Mouse (Mus musculus) heart, postnatal 0 days (tissue): ENCODE measurements at regions not wholly inside any gene's neighbourhood (a gene's known extent, or its start where the extent isn't known, plus 50 kb on each side); places are given as distances from the start of the nearest gene placed in this dataset.

ENCODE experiments used
- ATAC-seq: fragments of 200-750 bp; cut with Nextera tagmentation; 2 replicates; pipeline ENCODE4 v1.8.0; 2017; ENCODE audit warnings: low read depth, moderate number of reproducible peaks, moderate library complexity; ENCODE audit not compliant: insufficient read depth
- DNase-seq: peaks from one replicate; pipeline ENCODE4 v3.0.0-alpha.2; 2016; ENCODE audit warnings: low spot score
- H3K27ac ChIP-seq: fragments of 300-500 bp; sonication (generic); 2 replicates; pipeline ENCODE4 v1.5.1; 2014; ENCODE audit warnings: low read depth, mild to moderate bottlenecking
- H3K27me3 ChIP-seq: fragments of 300-500 bp; sonication (generic); 2 replicates; pipeline ENCODE4 v1.6.1; 2014; ENCODE audit warnings: low read length, mixed read lengths; ENCODE audit not compliant: control insufficient read depth, insufficient read depth
- H3K36me3 ChIP-seq: fragments of 300-500 bp; sonication (generic); replicated peaks from 2 replicates; pipeline ENCODE4 v1.6.1; 2014; ENCODE audit warnings: low read length, mixed read lengths; ENCODE audit not compliant: control insufficient read depth, insufficient read depth
- H3K4me1 ChIP-seq: fragments of 300-500 bp; sonication (generic); 2 replicates; pipeline ENCODE4 v1.6.1; 2014; ENCODE audit warnings: antibody characterized with exemption; ENCODE audit not compliant: control insufficient read depth, insufficient read depth
- H3K4me2 ChIP-seq: fragments of 300-500 bp; sonication (generic); 2 replicates; pipeline ENCODE4 v1.6.1; 2014; ENCODE audit warnings: low read depth, mild to moderate bottlenecking, low read length, moderate library complexity
- H3K4me3 ChIP-seq: fragments of 300-500 bp; sonication (generic); 2 replicates; pipeline ENCODE4 v1.5.1; 2014; ENCODE audit warnings: low read depth, low read length
- H3K9ac ChIP-seq: fragments of 300-500 bp; sonication (generic); replicated peaks from 2 replicates; pipeline ENCODE4 v1.6.1; 2014; ENCODE audit warnings: low read depth, low read length, mixed read lengths
- H3K9me3 ChIP-seq: fragments of 300-500 bp; sonication (generic); replicated peaks from 2 replicates; pipeline ENCODE4 v1.6.1; 2016; ENCODE audit warnings: low read length; ENCODE audit not compliant: control insufficient read depth
- CTCF ChIP-seq: IDR thresholded peaks from 2 replicates; pipeline ENCODE4 v1.5.1; 2016; ENCODE audit warnings: antibody characterized with exemption, control low read depth, low read depth
- EP300 ChIP-seq: IDR thresholded peaks from 2 replicates; pipeline ENCODE4 v1.6.1; 2016; ENCODE audit warnings: antibody characterized with exemption, low read depth
- WGBS: fragments of 180-500 bp; shearing (Covaris S2); extraction: QIAGEN DNeasy Blood & Tissue Kit; methylation state at CpG from one replicate; pipeline ENCODE4 v1.1.7; 2014; 5-methylcytosine and 5-hydroxymethylcytosine counted together

- no peaks in the 10 kb centered on the region for H3K36me3 ChIP-seq
- H3K27me3 ChIP-seq: no peaks in the 10 kb centered on the region
- WGBS: 79% methylated on average over 4 of the region's 4 CpGs
- H3K4me3 ChIP-seq: no peak overlapping the region
- no peak for ATAC-seq
- no peak overlapping the region for H3K9ac ChIP-seq
- H3K4me2 ChIP-seq: no peak overlapping the region
- no peak overlapping the region for H3K27ac ChIP-seq
- no peak for TF ChIP-seq EP300
- TF ChIP-seq CTCF: no peak
- no peaks in the 10 kb centered on the region for H3K9me3 ChIP-seq
- no peaks in the 10 kb centered on the region for H3K4me1 ChIP-seq
- DNase-seq: no peak
Observed at GRCm38 (mm10) chr6:49961166-49961565, 138.7 kb downstream of the Npy start.

GRCm38 (mm10) chr6:49965944-49966545 lies 143.5 kb downstream of the Npy start:
- ATAC-seq: no peak
- no peaks in the 10 kb centered on the region for H3K36me3 ChIP-seq

GRCm38 (mm10) chr6:49966555-49966954 lies 143.5 kb upstream of the Mpp6 start:
- Histone ChIP-seq H3K4me3 (no peak overlapping the region), H3K27me3 (no peaks in the 10 kb centered on the region; the same call in 1 of the 2 replicates), H3K27ac (no peak overlapping the region), H3K36me3 (no peaks in the 10 kb centered on the region), H3K4me2 (no peak overlapping the region), H3K4me1 (no peaks in the 10 kb centered on the region), H3K9me3 (no peaks in the 10 kb centered on the region), H3K9ac (no peak overlapping the region)
- DNase-seq (no peak), ATAC-seq (no peak)
- WGBS: 83% methylated on average over 3 of the region's 3 CpGs
- TF ChIP-seq EP300 (no peak), CTCF (no peak)

More at GRCm38 (mm10) chr6:49965944-49966545, 143.5 kb downstream of the Npy start:
- Histone ChIP-seq H3K27ac (no peak overlapping the region), H3K4me3 (no peak overlapping the region), H3K27me3 (no peaks in the 10 kb centered on the region; the same call in 1 of the 2 replicates), H3K9me3 (no peaks in the 10 kb centered on the region), H3K9ac (no peak overlapping the region), H3K4me2 (no peak overlapping the region), H3K4me1 (no peaks in the 10 kb centered on the region)
- TF ChIP-seq CTCF: no peak
- TF ChIP-seq EP300: no peak
- 77% methylated on average over 5 of the region's 5 CpGs for WGBS
- no peak for DNase-seq

DNA sequence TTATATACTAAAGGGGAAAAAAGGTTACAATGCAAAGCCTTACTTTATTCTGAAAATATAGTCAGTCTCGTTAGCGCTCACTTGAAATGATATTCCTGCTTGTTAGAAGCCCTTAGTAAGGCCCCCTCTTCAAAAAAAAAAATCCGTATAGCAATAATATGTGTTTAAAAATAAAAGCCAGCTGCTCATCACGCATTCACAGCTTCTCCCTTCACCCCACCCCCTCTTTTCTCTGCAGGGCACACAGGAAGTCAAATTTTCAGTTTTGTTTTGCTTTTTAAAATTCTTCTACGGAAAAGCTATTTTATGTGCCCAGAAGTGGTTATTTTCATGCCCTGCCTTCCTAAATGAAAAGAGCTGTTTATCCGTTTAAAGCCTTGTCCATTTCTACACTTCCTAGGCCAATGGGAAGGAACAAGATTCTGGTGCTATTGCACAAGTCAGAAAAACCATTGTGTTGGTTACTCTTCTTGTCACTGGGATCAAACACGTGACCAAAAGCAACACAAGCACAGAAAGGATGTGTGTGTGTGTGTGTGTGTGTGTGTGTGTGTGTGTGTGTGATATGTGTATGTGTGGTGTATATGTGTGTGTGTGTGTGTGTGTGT lies 136.7 kb upstream of the Mpp6 start:
- Histone ChIP-seq H3K4me1 (no peaks in the 10 kb centered on the region), H3K9me3 (no peaks in the 10 kb centered on the region), H3K36me3 (no peaks in the 10 kb centered on the region), H3K9ac (no peak overlapping the region), H3K27me3 (no peaks in the 10 kb centered on the region), H3K27ac (no peak overlapping the region), H3K4me3 (no peak overlapping the region), H3K4me2 (no peak overlapping the region)
- WGBS: 68% methylated on average over 7 of the region's 7 CpGs
- TF ChIP-seq CTCF (no peak), EP300 (no peak)
- DNase-seq: no peak
- ATAC-seq: no peak

DNA sequence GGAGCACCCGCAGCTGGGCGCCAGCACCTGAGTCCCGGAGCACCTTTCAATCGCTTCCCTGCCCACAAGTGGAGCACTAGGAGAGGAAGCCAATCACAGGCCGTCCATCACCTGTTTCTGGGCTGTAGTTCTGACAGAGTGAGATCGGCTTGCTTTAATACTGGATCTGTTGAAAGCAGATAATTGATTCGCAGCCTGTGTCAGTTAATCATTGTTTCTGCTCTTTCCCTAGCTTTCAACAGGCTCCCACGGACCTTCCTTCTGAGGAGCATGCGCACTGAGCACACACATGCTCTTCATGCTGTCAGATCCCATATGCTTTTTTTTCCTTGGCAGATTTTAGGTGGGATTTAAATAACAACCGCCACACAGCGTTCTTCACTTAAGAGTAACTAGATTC lies 132.3 kb upstream of the Mpp6 start:
- WGBS: 60% methylated on average over 11 of the region's 11 CpGs
- DNase-seq (no peak), ATAC-seq (no peak)
- H3K36me3 ChIP-seq: no peaks in the 10 kb centered on the region
- no peak overlapping the region for H3K4me2 ChIP-seq
- TF ChIP-seq EP300 (no peak), CTCF (no peak)
- no peaks in the 10 kb centered on the region; the same call in 1 of the 2 replicates for H3K27me3 ChIP-seq
- no peak overlapping the region for H3K4me3 ChIP-seq
- no peaks in the 10 kb centered on the region for H3K4me1 ChIP-seq
- H3K9me3 ChIP-seq: no peaks in the 10 kb centered on the region
- H3K9ac ChIP-seq: no peak overlapping the region
- no peak overlapping the region for H3K27ac ChIP-seq
